Mouse (Mus musculus): Measurements from ENCODE around the gene Rpp21. TPM values are rescaled to one million over a fixed set of nuclear protein-coding genes. Genes with fewer than 3 reads are reported as not detected.

Gene Rpp21
- 100 to 1,000 TPM; 153 to 154 TPM for polyA plus RNA-seq (2017; shearing (Covaris generic))

GRCm38 (mm10) chr17:36257969-36258368, at the start of gene Rpp21:
TSS of gene Rpp21 (minus strand) at chr17:36258069.

GRCm38 (mm10) chr17:36286390-36286789, 28.5 kb upstream of the Rpp21 start, which contains the start of gene H2-M10.2:
TSS of gene H2-M10.2 (minus strand) at chr17:36286490.

GRCm38 (mm10) chr17:36271586-36272256, 13.9 kb upstream of the Rpp21 start, which contains the start of gene Trim39:
TSS of gene Trim39 (minus strand) at chr17:36272247.

Other genes starting within 250 kb of the Rpp21 start
- 10 to 100 TPM; 30.2 to 41.9 TPM for gene H2-T24, start 237.5 kb downstream of the Rpp21 start, polyA plus RNA-seq (2017; shearing (Covaris generic))
- 100 to 1,000 TPM; 796 to 873 TPM for gene H2-T23, start 225.2 kb downstream of the Rpp21 start, polyA plus RNA-seq (2017; shearing (Covaris generic))
- 100 to 1,000 TPM; 306 to 313 TPM for gene H2-T22, start 215.3 kb downstream of the Rpp21 start, polyA plus RNA-seq (2017; shearing (Covaris generic))
- under 1 TPM; 0.18 to 0.22 TPM for gene Gm6034, start 215.1 kb downstream of the Rpp21 start, polyA plus RNA-seq (2017; shearing (Covaris generic))
- gene Gm11127, start 199.7 kb downstream of the Rpp21 start, polyA plus RNA-seq (2017; shearing (Covaris generic)), result not detected
- 1 to 10 TPM in 1 of 2 experiments, under 1 TPM in 1; 0.75 to 1.2 TPM for gene Gm19684, start 136.4 kb downstream of the Rpp21 start, polyA plus RNA-seq (2017; shearing (Covaris generic))
- under 1 TPM; 0.36 to 0.51 TPM for gene Gm7030, start 128.6 kb downstream of the Rpp21 start, polyA plus RNA-seq (2017; shearing (Covaris generic))
- gene Gm8909, start 89.5 kb downstream of the Rpp21 start, polyA plus RNA-seq (2017; shearing (Covaris generic)), result 10 to 100 TPM in 1 of 2 experiments, 1 to 10 TPM in 1; 5.7 to 14.7 TPM
- gene H2-T3, start 67.8 kb downstream of the Rpp21 start, polyA plus RNA-seq (2017; shearing (Covaris generic)), result under 1 TPM; 0.54 to 0.55 TPM
- 10 to 100 TPM; 12.9 to 20.8 TPM for gene Trim39, start 14.2 kb upstream of the Rpp21 start, polyA plus RNA-seq (2017; shearing (Covaris generic))
- under 1 TPM; 0.14 to 0.16 TPM for gene H2-M10.2, start 28.4 kb upstream of the Rpp21 start, polyA plus RNA-seq (2017; shearing (Covaris generic))
- gene H2-M10.1, start 68.1 kb upstream of the Rpp21 start, polyA plus RNA-seq (2017; shearing (Covaris generic)), result not detected
- gene H2-M10.3, start 110.3 kb upstream of the Rpp21 start, polyA plus RNA-seq (2017; shearing (Covaris generic)), result not detected
- gene H2-M10.4, start 204.3 kb upstream of the Rpp21 start, polyA plus RNA-seq (2017; shearing (Covaris generic)), result not detected